Mouse (Mus musculus) CD4-positive helper T cell, adult 2 months (primary cell): ENCODE measurements around the gene Sec61a2.
A peak's percentile ranks its signal among the peaks of the same experiment; 100 is the strongest.

Experiments used
- DNase-seq: peaks from one replicate; pipeline ENCODE4 v3.0.0-alpha.2; 2012; ENCODE audit warnings: low read depth, missing footprints, low spot score

Sec61a2 gene

GRCm38 (mm10) chr2:5888865-5889264 lies 6.4 kb downstream of the Sec61a2 start:
- DNase-seq: no peak

- DNase-seq: no peak
Observed at GRCm38 (mm10) chr2:5877446-5877845, 17.8 kb downstream of the Sec61a2 start.

- DNase-seq: no peak
Observed at GRCm38 (mm10) chr2:5869746-5870145, 25.5 kb downstream of the Sec61a2 start.

GRCm38 (mm10) chr2:5867681-5868080 lies 27.6 kb downstream of the Sec61a2 start:
- no peak for DNase-seq

GRCm38 (mm10) chr2:5862834-5863233 lies 32.4 kb downstream of the Sec61a2 start, which contains the start of gene Gm13199:
Gm13199 (minus strand) TSS chr2:5862934.
- DNase-seq: no peak

- no peak for DNase-seq
Observed at GRCm38 (mm10) chr2:5851866-5852265, 43.4 kb downstream of the Sec61a2 start.

- DNase-seq: peak; percentile 13
Observed at GRCm38 (mm10) chr2:5851116-5851515, 44.1 kb downstream of the Sec61a2 start.

GRCm38 (mm10) chr2:5845826-5846225 lies 49.4 kb downstream of the Sec61a2 start:
- DNase-seq: no peak

GRCm38 (mm10) chr2:5844873-5845631 lies 50.2 kb downstream of the Sec61a2 start, which contains the start of the genes Nudt5 and Cdc123:
Nudt5 (plus strand) TSS chr2:5845019.
Cdc123 (minus strand) TSS chr2:5845164.
- peak; percentile 92 for DNase-seq

- DNase-seq: no peak
Observed at GRCm38 (mm10) chr2:5844181-5844872, 50.9 kb downstream of the Sec61a2 start.

GRCm38 (mm10) chr2:5840815-5841214 lies 54.4 kb downstream of the Sec61a2 start:
- DNase-seq: peak; percentile 16

- no peak for DNase-seq
Observed at GRCm38 (mm10) chr2:5825265-5825913, 69.8 kb downstream of the Sec61a2 start.

- DNase-seq: no peak
Observed at GRCm38 (mm10) chr2:5824685-5825084, 70.5 kb downstream of the Sec61a2 start.

- DNase-seq: no peak
Observed at GRCm38 (mm10) chr2:5824213-5824612, 71.0 kb downstream of the Sec61a2 start.

- DNase-seq: no peak
Observed at GRCm38 (mm10) chr2:5822449-5822848, 72.8 kb downstream of the Sec61a2 start.

- DNase-seq: no peak
Observed at GRCm38 (mm10) chr2:5821264-5821663, 74.0 kb downstream of the Sec61a2 start.
